Mouse (Mus musculus): Measurements from ENCODE around the gene Ddx43.
"Not testable (repeated sequence)": the region's sequence is repeated elsewhere in the genome, so short reads cannot be mapped to it uniquely, and the experiment has no call there.

Ddx43 gene

DNA sequence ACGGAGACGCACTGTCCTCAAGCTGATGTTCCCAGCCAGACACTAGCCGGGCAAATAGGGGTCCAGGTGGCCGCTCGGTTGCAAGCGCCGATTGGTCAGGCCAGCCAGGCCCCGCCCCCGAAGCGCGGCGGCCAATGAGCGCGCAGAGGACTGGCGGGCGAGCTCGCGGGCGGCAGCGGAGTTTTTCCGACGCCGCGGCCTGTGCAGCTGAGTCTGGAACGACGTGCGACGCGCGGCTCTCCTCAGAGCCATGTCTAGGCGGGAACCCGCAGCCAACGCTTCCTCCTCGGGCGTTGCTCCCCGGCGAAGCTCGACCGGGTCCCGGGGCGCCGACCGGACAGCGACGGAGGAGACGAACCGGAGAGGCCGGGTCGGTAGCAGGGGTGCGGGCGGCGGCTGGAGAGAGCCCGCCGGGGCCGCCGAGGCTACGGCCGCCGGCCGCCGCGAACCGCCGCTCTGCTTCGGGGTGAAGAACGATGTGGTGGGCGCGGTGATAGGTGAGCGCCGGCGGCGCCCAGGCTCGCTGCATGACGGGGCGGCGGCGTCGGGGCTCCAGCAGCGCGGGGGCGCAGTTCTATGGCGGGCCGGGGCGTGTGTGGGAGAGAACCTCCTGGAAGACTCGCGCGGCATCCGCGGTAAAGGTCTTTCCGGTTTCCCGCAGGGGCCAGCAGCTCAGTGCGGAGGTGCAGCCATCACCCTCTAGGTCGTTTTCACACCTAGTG lies at the start of gene Ddx43:
Gene Ddx43, plus strand, starts transcription at position 148 of the 722 bp plus-strand sequence.
- peak; percentile 94 for DNase-seq (ENCODE audit: low spot score)

DNA sequence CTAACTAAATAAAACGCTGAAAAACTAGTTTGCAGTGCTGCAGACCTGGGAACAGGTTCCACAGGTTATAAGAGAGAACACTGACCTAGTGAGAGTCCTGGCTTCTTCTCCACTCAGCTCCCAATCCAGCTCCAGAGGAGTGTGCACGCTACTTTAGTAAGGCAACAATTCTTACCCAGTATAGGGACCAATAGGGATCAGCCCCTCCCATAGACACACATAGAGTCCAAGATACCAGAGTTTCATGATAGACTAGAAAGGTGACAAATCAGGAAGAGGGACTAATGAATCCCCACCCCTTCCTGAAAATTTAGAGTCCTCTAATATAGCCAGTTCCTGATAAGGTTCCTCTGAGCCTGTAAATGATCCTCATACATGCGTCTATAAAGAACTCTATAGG lies 48.6 kb upstream of the Ddx43 start:
- no peak for DNase-seq (ENCODE audit: low spot score)

DNA sequence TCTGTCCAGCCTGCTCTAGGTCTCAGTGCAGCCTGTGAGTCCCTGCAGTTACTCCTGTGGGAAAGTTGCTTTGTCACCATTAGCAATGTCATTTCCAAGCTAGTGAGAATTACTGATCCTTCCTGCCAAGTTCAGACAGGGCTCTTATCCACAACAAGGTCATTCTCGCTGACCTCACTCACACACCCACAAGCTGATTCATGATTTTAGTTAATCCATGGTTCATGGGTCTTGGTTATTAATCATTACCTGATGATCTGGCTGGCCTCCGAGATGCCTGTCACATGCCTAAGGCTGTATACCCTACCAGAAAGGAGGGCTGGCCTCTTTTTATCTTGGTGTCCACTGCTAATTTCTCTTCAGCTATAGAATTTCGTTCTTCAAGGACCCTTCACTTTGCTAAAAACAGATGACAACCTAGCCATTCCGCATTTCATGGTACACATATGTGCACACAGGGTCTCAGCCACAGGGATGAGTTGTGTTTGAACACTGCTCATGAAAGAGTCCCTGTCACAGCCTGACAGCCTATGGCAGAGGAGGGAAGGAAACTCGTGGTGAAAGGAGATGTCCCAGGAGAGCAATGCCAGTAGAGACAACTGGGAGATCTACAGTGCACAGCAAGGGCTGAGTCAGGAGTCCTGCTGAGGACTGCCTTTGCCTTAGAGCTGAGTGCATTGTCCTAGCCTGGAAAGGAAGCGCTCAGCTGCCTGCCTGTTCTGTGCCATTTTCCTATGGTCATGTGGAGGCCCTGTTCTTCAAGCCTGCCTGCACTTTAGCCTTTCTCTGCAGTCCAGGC lies 47.2 kb upstream of the Ddx43 start:
- not testable (repeated sequence) for DNase-seq (ENCODE audit: low spot score)

DNA sequence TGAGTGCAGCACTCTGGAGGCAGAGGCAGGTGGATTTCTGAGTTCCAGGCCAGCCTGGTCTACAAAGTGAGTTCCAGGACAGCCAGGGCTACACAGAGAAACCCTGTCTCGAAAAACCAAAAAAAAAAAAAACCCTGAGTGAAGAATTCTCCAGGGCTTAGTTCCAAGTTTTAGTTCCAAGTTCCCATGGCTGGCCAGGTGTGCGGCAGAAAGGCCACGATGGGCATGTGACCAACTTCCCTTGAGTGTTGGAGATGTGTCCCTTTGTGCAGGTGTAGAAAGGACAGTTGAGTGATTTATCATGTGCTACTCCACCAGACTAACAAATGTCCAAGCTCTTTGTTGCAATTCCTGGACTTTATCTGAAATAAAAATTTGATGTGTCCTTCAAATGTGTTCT lies 46.4 kb upstream of the Ddx43 start:
- DNase-seq (ENCODE audit: low spot score) = not testable (repeated sequence)

DNA sequence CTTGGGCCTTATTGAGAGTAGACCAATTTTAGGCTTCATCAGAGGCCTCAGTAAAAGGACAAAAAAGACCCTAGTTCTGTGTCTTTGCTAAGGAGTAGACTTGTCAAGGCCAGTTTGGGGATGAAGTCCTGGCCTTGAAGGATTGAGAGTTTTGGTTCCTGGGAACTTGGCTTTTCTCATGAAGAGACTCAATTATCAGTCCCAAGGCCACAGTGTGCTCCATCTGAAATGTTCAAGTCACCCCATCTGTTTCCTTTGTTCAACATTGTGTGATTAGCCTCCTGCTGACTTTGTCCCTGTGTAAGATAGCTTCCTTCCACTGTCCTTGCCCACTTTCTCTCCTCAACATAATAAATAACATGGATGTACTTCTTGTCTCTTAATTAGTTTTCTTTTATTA lies 45.6 kb upstream of the Ddx43 start:
- DNase-seq (ENCODE audit: low spot score) = peak; percentile 52

DNA sequence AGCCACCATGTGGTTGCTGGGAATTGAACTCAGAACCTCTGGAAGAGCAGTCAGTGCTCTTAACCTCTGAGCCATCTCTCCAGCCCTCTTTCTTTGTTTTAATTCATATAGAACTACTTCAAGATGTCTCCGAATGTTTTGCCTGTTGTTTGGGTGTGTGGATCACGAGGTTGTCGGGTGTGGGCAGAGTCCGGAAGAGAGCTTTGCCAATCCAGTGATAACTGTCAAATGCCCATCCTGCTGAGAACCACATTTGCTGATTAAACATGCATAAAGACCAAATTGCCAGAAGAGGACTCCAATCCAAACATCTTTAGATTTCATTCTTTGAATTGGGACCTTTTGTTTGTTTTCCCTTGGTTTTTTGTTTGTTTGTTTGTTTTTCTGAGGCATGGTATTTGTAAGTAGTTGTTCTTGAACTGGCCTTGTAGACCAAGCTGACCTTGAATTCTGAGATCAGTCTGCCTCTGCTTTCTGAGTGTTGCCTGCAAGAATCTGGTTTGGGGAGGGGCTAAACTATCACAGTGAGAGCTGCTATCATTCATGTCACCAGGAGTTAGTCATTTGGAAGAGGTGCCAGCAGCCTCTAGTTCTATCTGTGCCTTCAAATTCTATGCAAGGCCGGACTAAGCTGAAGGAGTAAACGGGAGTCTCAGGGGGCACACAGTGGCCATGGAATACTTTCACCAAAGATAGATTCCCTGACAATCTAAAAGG lies 43.9 kb upstream of the Ddx43 start:
- DNase-seq (ENCODE audit: low spot score) = no peak

DNA sequence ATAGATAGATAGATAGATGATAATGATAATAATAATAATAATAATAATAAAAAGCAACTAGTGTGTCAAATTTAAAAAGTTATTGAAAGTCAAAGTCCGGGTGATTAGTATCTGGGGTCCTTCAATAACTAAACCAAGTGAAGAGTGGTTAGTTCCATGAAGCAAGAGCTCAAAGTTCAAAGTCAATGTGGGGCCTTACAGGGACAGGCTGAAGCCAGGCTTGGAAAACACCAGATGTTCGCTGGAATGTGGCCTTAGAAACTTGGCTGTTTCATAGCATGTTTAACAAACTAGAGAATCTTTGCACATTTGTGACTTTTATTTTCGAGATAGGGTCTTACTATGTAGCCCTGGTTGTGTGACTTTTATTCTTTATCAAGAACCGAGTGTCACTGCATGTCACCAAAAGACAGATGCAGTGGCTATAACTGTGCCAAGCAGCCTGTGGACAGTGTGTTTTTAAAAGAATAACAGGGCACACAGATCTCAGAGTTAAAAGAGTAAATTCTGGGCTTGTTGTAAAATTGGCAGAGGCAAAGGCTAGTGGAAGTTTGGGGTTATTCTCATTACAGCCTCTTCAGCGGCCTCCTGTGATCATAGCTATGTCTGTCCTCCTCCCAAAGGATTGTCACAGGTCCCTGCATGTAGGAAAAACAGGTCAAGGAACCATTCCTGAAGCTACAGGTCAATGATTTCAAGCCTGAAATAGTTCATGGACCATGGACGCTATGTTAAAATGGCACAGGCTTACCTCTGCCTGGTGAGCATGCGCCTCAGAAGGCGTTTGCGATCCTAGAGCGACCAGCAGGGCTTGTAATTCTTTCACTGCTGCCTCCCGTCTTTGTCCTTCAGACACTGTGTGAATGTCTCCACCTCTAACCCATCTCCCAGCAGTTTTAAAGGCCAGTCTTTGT lies 40.7 kb upstream of the Ddx43 start:
- DNase-seq (ENCODE audit: low spot score) = no peak

DNA sequence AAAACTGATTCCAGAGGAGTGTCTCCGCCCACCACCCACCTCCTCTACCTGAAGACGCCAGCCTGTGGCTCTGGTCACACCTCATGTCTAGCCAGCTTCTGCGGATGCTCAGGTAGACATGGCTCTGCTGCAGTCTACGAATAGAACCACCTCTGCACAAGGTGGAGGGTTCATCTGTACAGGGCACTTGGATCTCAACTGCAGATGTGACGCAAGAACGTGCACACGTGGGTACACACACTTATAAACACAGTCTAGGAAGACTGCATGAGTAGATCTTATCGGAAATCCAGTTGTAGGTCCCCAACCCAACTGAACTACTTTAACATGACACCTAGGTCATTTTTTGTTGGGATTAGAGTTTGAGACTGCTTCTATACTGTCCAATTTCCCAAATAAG lies 40.0 kb upstream of the Ddx43 start, which contains the start of gene Gsta2:
Gene Gsta2, minus strand, starts transcription at position 178 of the 400 bp plus-strand sequence.
- DNase-seq (ENCODE audit: low spot score) = no peak

DNA sequence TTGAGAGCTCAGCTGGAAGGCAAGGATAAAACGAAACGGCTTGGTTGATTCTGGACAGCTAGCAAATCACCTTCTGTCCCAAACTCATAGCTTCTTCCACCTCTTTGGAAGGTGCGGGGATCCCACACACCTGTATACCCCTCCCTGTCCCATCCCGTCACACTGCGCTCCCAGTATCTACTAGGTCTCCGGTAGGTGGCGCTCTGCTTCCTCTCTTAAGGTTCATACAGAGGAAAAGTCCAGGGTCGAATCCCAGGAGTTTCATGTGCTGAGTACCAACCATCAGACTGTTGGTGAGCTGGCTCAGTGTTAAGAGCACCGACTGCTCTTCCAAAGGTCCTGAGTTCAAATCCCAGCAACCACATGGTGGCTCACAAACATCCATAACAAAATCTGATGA lies 37.5 kb upstream of the Ddx43 start:
- peak; percentile 70 for DNase-seq (ENCODE audit: low spot score)

DNA sequence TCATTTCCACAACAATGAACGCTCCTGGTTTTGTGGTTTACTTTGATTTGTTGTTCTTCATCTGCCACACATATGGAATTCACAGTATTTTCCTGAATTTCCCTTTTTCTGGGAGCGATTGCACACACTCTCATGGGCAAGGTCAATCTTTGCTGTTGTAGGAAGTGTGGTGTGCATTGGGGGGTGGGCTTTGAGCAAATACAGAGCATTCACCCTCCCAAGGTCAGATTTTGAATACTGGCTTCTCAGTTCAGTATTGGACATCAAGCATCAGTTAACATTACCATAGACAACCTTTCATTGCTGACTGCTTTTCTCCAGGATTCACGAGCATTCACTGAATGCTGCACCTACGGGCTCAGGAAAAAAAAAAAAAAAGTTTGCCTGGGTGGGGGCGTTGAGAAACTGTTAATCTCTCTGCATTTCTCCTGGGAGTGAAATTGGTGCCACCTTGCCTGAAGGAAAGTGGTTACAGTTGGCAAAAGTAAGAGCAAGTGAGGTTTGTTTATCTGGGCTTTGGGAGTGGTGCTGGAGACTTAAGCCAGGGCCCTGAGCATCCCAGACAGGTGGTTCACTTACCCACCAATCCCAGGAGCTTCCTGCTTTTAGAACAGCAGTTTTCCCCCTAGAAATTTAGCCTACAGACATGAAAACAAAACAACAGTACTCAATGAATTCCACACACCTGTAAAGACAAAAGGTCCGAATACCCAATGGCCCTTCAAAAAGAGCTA lies 35.7 kb upstream of the Ddx43 start:
- no peak for DNase-seq (ENCODE audit: low spot score)

DNA sequence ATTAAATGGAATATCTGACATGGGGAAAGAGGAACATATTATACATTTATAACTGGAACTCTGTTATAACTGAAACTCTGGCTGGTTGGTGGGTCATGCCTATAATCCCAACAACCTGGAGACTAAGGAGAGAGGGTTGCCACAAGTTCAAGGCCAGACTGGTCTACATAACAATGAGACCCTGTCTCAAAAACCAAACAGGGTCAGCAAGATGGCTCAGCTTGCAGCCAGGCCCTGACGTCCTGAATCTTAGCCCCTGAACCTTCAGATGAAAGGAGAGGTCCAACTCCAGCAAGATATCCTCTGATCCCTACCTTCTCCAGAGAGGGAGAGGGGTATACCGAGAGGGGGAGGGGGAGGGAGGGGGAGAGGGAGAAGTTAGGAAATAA lies 35.1 kb upstream of the Ddx43 start:
- DNase-seq (ENCODE audit: low spot score) = no peak

DNA sequence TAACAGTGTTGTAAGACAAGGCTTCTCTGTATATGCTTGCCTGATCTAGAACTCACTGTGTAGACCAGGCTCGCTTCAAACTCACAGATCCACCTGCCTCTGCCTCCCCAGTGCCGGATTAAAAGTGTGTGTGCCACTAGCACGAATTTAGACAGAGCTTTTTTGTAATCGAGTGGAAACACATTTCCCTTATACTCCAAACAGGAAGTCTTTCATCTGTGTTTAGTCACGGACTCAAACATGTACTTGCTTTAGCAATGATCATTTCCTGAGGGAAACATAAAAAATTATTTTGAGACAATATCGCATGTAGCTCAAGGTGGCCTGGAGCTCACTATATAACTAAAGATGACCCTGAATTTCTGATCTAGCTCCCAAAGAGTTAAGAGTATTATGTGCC lies 32.2 kb upstream of the Ddx43 start:
- DNase-seq (ENCODE audit: low spot score) = no peak

DNA sequence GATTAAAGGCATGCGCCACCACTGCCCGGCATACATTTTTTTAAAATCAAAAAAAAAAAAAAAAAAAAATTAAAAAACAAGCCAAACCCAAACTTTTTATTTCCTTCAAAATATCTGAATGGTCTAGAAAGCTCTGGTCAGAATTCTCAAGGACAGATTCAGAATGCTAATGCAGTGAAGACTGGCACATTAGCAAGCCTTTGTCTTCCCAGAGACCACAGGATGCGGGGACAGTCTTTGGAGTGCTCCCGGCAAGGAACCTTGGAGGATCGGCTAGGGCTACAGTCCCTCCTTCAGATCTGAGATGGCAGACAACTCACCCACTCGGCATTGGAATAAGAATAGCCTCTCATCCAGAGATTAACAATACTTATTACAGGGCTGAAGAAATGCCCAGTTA lies 30.9 kb upstream of the Ddx43 start:
- no peak for DNase-seq (ENCODE audit: low spot score)

DNA sequence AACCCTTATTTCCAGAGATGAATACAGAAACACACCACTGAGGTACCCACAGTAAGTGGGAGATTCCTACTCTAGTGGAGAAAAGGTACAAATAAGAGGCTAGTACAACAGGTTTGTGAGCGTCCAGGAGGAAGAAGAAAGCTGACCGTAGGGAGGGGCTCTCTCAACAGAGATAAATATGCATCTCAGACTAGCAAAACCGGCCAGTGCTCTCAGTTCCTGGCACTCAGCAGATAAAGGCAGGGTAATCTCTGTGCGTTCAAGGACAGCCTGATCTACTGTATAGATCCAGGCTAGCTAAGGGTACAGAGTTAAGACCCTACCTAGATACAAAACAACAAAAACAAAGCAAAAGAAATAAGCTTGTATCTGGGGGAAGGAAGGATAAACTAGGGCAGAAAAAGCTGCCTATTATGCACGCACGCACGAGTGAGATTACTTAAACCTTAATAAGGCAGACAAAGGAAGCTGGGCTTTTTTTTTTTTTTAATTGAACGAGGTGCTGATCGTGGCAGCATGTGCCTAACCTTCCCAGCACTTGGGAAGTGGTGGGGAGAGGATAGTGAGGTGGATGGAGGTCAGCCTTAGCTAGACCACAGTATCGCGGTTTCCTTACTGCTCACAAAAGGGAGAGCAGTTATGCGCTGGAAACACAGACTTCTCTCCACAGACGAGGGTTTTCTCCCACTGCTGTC lies 29.6 kb upstream of the Ddx43 start:
- no peak for DNase-seq (ENCODE audit: low spot score)

DNA sequence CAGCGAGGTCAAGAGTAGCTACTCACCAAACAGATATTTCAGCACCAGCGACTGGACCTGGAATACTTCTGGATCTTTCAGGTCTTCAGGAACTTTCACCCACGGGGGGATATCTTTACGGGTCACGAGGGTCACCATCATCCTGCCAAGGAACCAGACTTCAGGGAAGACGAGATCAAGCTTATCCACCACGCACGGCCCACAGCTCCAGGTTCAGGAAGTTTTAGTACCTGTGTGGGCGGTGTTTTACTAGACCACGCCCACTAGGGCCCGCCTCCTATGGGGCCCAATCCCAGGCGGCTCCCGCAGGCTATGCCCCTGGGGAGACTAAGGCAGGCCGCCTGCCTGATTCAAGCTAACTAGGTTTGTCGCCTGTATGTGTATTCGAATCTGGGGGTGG lies 27.6 kb upstream of the Ddx43 start, which contains the start of gene Dppa5a:
Gene Dppa5a, minus strand, starts transcription at position 219 of the 400 bp plus-strand sequence.
- DNase-seq (ENCODE audit: low spot score) = peak; percentile 59

DNA sequence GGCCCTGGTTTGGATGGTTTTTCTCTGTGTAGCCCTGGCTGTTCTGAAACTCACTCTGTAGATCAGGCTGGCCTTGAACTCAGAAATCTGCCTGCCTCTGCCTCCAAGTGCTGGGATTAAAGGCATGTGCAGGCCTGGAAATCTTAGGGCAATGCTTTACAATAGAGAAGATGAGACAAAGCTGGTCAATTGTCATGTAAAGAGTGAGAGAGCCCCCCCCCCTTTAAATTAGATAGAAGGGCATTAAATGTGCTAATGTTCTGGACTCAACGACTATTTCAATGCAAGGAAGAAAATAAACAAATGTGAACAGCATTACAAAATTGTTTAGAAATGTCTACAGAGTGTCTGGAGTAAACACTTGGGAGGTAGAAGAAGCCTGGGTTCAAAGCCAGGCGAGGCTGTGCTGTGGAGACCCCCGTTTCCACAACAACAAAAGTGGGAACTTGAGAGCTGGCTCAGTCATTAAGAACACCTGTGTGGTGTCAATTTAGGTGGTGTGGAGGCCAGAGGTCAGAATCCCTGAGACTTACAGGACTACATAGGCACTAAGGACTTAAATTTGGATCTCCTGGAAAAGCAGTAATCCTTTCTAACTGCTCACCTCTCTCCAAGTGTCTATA lies 26.8 kb upstream of the Ddx43 start:
- DNase-seq (ENCODE audit: low spot score) = no peak

DNA sequence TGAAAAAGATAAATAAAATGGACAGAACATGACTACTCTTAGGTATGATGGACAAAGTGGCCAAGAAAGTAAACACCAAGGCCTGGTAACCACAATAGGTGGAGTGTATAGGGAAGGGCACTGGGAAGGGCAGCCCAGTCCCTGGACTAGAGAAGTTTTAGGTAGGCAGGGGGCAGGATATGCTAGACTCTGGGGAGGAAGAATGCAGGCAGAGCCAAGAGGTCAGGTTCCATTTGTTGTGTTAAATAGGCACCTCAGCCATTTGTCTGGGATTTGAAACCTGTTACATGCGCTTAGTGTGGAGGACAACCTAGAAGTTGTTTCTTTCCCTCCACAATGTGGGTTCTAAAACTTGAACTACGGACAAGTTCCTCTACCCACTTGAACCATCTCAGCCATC lies 26.2 kb upstream of the Ddx43 start:
- no peak for DNase-seq (ENCODE audit: low spot score)

DNA sequence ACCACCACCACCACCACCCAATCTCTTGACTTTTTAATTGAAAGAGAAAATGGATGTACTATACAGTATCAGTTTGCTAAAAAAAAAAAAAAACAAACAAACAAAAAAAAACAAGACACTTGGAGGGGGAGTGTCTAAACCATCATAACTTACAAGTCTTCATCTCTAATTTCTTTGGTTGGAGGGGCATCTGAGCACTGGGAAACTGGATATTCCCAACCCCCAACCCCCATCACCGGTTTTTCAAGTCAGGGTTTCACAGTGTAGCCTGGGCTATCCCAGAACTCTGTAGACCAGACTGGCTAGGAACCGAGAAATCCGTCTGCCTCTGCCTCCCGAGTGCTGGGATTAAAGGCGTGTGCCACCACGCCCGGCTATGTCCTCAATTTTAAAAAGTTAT lies 25.8 kb upstream of the Ddx43 start:
- no peak for DNase-seq (ENCODE audit: low spot score)

DNA sequence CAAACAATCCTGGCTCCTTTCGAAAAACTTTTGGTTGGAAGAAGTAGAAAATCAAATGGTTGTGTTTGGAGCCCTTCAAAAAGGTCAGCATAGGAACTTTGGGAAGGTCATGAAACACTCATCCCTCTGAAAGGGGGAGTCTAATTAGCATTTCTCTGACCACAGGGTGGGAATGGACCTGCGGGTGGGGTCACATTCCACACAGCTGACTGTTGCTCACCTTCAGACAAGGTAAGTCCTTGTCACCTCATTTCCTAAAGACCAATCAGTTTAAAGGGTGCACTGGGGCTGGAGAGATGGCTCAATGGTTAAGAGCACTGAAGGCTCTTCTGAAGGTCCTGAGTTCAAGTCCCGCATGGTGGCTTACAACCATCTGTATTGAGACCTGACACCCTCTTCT lies 24.1 kb upstream of the Ddx43 start:
- DNase-seq (ENCODE audit: low spot score) = no peak

All from testis, postnatal 14 days (tissue).